In genomic region chr16:36920410-36920809, GRCm38 (mm10) we compare ENCODE assay signal across 12 mouse cellular contexts. TPM values are rescaled to one million over a fixed set of nuclear protein-coding genes. Genes with fewer than 3 reads are reported as not detected.
"Had no signal": no experiment of that assay in that cellular context is flagged by ENCODE, and none has a peak within 500 bp of the region (broad histone marks: within the 10 kb centered on the region; RNA-seq: fewer than 3 reads in every experiment).

No protein-coding gene starts in this region.

- H3K4me3 ChIP-seq: limb, embryonic 15.5 days; liver, embryonic 12.5 days; midbrain, embryonic 13.5 days had no signal

- ATAC-seq: liver, embryonic 12.5 days; midbrain, embryonic 13.5 days had no signal

- H3K9me3 ChIP-seq: limb, embryonic 15.5 days; liver, embryonic 12.5 days; midbrain, embryonic 13.5 days had no signal

- H3K27ac ChIP-seq: limb, embryonic 15.5 days; liver, embryonic 12.5 days; macrophage; midbrain, embryonic 13.5 days had no signal

- H3K27me3 ChIP-seq: limb, embryonic 15.5 days; liver, embryonic 12.5 days; midbrain, embryonic 13.5 days had no signal

- H3K4me2 ChIP-seq: limb, embryonic 15.5 days; liver, embryonic 12.5 days; lung, embryonic 14.5 days; midbrain, embryonic 13.5 days had no signal

- DNase-seq: kidney, adult 8-10 months; kidney, postnatal 25 days; layer of hippocampus, postnatal 36 days; lung, embryonic 14.5 days; lung, postnatal 10 days; right cerebral cortex, adult 18-20 months; thymus, adult 2 months; thymus, postnatal 25 days had no signal

- H3K4me1 ChIP-seq: limb, embryonic 15.5 days; liver, embryonic 12.5 days; midbrain, embryonic 13.5 days had no signal

- H3K9ac ChIP-seq: limb, embryonic 15.5 days; liver, embryonic 12.5 days; lung, embryonic 14.5 days; midbrain, embryonic 13.5 days had no signal

RNA-seq across cellular contexts. Expression of gene Eaf2, which starts 45.6 kb away (rescaled TPM):
- polyA plus RNA-seq: macrophage had no signal
